Mouse (Mus musculus): Measurements from ENCODE around the gene Mri1.

Gene Mri1

GRCm38 (mm10) chr8:84236410-84236997 is 20.6 kb downstream of the Mri1 start:
- DNase-seq (ENCODE audit: low spot score), result no peak

GRCm38 (mm10) chr8:84235746-84236409 is 21.2 kb downstream of the Mri1 start:
- no peak for DNase-seq (ENCODE audit: low spot score)

- DNase-seq (ENCODE audit: low spot score), result no peak
Measured at GRCm38 (mm10) chr8:84233055-84233454, 24.1 kb downstream of the Mri1 start.

- DNase-seq (ENCODE audit: low spot score), result no peak
Measured at GRCm38 (mm10) chr8:84230735-84231134, 26.4 kb downstream of the Mri1 start.

GRCm38 (mm10) chr8:84223322-84224029 is 33.6 kb downstream of the Mri1 start:
- DNase-seq (ENCODE audit: low spot score), result no peak

GRCm38 (mm10) chr8:84222566-84223165 is 34.5 kb downstream of the Mri1 start:
- no peak for DNase-seq (ENCODE audit: low spot score)

GRCm38 (mm10) chr8:84220105-84220504 is 37.0 kb downstream of the Mri1 start:
- DNase-seq (ENCODE audit: low spot score), result no peak

- no peak for DNase-seq (ENCODE audit: low spot score)
Measured at GRCm38 (mm10) chr8:84218143-84218542, 39.0 kb downstream of the Mri1 start.

GRCm38 (mm10) chr8:84217206-84217605 is 39.9 kb downstream of the Mri1 start:
- no peak for DNase-seq (ENCODE audit: low spot score)

GRCm38 (mm10) chr8:84213277-84213676 is 43.8 kb downstream of the Mri1 start:
- no peak for DNase-seq (ENCODE audit: low spot score)

- DNase-seq (ENCODE audit: low spot score), result no peak
Measured at GRCm38 (mm10) chr8:84211881-84212563, 45.1 kb downstream of the Mri1 start.

- no peak for DNase-seq (ENCODE audit: low spot score)
Measured at GRCm38 (mm10) chr8:84211202-84211601, 45.9 kb downstream of the Mri1 start.

GRCm38 (mm10) chr8:84210167-84210791 is 46.8 kb downstream of the Mri1 start:
- no peak for DNase-seq (ENCODE audit: low spot score)

- no peak for DNase-seq (ENCODE audit: low spot score)
Measured at GRCm38 (mm10) chr8:84208381-84209380, 48.4 kb downstream of the Mri1 start.

GRCm38 (mm10) chr8:84207811-84208210 is 49.3 kb downstream of the Mri1 start:
- DNase-seq (ENCODE audit: low spot score), result no peak

GRCm38 (mm10) chr8:84206666-84207065 is 50.5 kb downstream of the Mri1 start:
- no peak for DNase-seq (ENCODE audit: low spot score)

- DNase-seq (ENCODE audit: low spot score), result no peak
Measured at GRCm38 (mm10) chr8:84205073-84205472, 52.1 kb downstream of the Mri1 start.

- DNase-seq (ENCODE audit: low spot score), result no peak
Measured at GRCm38 (mm10) chr8:84203975-84204772, 53.0 kb downstream of the Mri1 start.

Data from c-Kit-positive CD71-positive TER-119-positive erythroid progenitor cells, embryonic 14.5 days (primary cell).